In genomic region chr11:101585031-101585430, GRCm38 (mm10) we compare ENCODE assay signal across 33 mouse cellular contexts. TPM values are rescaled to one million over a fixed set of nuclear protein-coding genes. Genes with fewer than 3 reads are reported as not detected.
"Had no signal": no experiment of that assay in that cellular context is flagged by ENCODE, and none has a peak within 500 bp of the region (broad histone marks: within the 10 kb centered on the region; RNA-seq: fewer than 3 reads in every experiment).

No protein-coding gene starts in this region.

RNA-seq across cellular contexts. Expression of gene Gm11634, which starts 14.0 kb away (rescaled TPM):
- total RNA-seq: gastrocnemius, adult 2 months; gastrocnemius, postnatal 10 days; gastrocnemius, postnatal 25 days; gastrocnemius, postnatal 4 days; granulocyte monocyte progenitor cell, adult 5-6 weeks; heart, adult 18-20 months; heart, adult 8-10 months; heart, postnatal 10 days; heart, postnatal 25 days; heart, postnatal 4 days; layer of hippocampus, adult 2 months; layer of hippocampus, postnatal 10 days; layer of hippocampus, postnatal 25 days; left cerebral cortex, adult 2 months; left cerebral cortex, postnatal 14 days; left cerebral cortex, postnatal 36 days had no signal
- polyA plus RNA-seq: forebrain, embryonic 16.5 days; frontal cortex, adult 2 months; heart, embryonic 10.5 days; heart, embryonic 12.5 days; heart, embryonic 14.5 days; heart, embryonic 16.5 days; hindbrain, embryonic 10.5 days; hindbrain, embryonic 12.5 days; hindbrain, embryonic 14.5 days; hindbrain, embryonic 16.5 days; intestine, embryonic 15.5 days; kidney, embryonic 15.5 days; limb, embryonic 10.5 days; limb, embryonic 12.5 days; limb, embryonic 14.5 days; liver, embryonic 12.5 days; liver, embryonic 14.5 days had no signal
